Mouse (Mus musculus) gastrocnemius, postnatal 4 days (tissue): ENCODE data around the gene Thap4. TPM values are rescaled to one million over a fixed set of nuclear protein-coding genes. Genes with fewer than 3 reads are reported as not detected.
A peak's percentile ranks its signal among the peaks of the same experiment; 100 is the strongest.
"Not testable (repeated sequence)": the region's sequence is repeated elsewhere in the genome, so short reads cannot be mapped to it uniquely, and the experiment has no call there.

Experiments used
- DNase-seq, 2 experiments: peaks; one replicate each; pipeline ENCODE4 v3.0.0; 2021 to 2022; ENCODE audit warnings: low spot score in 2 of 2, mixed read lengths in 2 of 2
- total RNA-seq, 2 experiments: library from RNA; stranded (reverse); gene quantifications; 2 replicates each; pipeline ENCODE4 v1.2.3; 2021

The Thap4 gene
- total RNA-seq, 2 experiments from 2014 or later = 44.2 to 45.4 TPM

DNA sequence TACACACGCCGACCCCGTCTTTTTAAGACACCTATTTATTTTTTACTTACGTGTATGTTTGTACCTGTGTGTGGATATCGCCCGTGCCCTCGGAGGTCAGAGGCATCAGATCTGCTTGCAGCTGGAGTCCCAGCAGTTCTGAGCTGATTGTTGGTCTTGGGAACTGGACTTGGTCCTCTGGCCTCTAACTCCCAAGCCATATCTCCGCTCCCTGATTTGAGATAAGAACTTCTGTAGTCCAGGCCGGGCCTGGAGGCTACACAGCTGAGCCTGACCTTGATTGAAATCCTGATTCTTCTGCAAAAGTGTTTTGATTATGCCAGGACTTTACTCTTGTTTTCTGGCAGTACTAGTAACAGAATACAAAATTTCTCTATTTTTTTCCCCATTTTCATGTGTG, 61.9 kb downstream of the Thap4 start:
- no peak for DNase-seq

DNA sequence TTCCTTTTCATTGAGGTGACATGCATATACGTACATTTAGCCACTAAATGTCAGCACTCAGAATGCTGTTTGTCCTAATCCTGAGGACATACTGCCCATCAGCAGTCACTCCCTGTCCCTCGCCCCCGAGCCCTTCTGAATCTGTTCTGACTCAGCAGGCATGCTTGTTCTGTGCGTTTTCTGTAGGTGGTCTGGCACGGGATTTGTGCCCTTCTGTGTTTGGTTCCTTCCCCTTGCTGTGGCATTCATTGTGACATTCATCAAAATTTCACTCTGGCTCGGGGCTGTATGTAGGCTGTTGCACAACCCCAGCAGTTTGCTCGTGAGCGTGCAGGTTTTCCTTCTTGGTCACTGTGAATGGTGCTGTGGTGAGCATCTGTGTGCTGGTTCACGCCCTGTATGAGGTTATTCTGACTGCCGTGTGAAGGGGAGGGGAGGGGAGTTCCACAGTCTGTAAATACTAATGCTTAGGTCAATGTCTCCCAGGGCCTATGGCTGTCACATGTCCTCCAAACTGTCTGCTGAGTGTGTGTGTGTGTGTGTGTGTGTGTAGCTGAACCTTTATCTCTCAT, 62.8 kb downstream of the Thap4 start:
- DNase-seq = no peak

DNA sequence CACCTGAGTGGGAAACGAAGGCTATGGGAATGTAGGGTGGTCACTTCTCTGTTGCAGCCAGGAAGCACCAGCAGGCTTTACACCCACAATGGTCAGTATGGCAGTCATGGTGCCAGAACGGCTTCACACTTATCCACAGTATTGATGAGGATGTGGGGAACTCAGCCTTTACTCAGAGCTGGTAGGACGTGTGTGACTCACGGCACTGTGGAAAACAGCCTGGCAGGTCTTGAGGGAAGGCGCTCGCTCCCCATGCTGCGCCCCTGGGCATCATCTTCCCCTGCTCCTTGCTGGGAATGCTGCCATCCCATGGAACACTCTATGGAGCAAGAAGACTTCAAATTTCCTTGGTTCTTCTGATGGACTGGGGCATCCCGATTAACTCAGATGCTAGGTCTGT, 63.6 kb downstream of the Thap4 start:
- DNase-seq = no peak

DNA sequence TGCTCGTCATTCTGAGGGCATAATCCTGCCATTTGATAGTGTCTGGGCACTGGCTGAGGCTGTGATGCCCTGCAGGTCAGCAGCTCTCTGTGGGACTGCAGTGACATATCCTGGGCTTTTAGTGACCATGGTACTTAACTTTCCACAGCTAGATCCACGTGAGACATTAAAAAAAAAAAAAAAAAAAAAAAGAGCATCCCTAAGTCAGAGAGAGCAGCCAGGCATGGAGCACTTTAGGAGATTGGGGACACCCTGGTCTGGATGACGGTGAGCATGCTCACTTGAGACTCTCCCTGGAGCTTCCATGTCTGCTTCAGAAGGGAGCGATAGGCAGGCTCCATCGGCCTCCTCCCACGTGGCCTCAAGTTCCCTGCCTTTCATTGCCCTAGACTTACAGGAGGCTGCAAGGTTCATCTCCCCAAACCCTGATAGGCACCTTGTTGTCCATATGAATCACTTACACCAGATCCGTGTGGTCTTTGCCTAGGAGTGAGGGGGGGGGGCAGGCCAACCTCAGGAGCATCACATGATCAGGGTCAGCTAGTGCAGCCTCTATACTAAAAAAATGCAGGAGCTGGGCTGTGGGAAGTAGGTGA, 64.7 kb downstream of the Thap4 start:
- no peak for DNase-seq

DNA sequence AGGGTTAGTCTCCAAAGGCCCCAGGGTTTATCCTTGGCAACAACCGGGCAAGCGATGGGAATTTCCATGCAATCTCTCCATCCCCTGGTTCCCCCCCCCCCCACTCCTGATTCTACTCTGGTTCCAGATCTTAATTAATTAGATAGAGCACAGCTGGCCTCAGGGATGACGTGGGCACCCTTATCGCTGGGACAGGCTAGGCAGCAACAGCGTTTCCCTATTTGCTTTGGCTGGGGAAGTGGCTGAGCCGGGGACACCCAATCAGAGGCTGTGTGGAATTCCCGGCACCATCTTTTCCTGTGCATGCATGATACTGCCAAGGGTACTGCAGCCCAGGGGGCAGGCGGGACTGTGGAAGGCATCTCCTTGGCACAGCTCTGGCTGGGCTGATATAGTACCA, 66.5 kb downstream of the Thap4 start:
- DNase-seq = no peak

DNA sequence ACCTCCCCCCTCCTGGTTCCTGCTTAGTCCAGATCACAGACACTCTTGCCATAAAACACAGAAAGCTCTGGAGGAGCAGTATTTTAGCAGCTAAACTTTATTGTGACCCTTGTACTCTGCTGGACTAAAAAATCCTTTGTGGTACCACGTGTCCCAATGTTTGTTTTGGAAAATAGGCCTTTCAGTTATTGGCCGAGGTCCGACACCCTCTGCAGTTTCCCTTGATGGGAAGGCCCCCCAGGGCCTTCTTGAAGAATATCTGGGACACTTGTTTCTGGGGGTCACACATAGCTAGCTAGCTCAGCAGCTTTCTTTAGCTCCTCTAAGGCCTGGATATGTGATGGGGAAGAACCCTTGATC, 67.7 kb downstream of the Thap4 start:
- no peak for DNase-seq

DNA sequence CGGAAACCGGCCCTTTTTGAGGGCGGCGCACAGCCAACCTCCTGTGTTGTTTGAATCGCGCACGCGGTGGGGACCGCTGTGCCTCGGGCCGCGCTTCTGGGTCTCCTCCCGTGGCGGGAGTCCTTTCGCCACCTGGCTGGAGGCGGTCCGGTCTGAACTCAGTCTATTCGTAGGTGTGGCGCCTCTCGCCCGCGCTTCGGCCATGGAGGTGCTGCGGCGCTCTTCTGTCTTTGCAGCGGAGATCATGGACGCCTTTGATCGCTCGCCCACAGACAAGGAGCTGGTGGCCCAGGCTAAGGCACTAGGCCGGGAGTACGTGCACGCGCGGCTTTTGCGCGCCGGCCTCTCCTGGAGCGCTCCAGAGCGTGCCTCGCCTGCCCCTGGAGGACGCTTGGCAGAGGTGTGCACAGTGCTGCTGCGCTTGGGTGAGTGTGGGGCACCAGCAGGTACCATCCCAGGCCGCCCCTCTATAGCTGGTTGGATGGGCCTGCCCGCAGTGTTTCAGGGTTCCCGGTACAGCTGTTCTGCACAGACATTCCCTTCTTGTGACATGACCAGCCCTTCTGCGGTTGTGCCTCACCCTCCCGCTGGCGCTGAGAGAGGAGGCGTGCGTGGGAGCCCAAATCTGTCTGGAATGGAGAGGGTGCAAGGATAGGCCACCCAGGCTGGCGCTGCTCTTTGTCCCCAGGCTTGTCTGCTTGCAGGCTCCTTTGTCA, 68.3 kb downstream of the Thap4 start:
- DNase-seq = peak in 1 of 2 experiments; percentile 47

DNA sequence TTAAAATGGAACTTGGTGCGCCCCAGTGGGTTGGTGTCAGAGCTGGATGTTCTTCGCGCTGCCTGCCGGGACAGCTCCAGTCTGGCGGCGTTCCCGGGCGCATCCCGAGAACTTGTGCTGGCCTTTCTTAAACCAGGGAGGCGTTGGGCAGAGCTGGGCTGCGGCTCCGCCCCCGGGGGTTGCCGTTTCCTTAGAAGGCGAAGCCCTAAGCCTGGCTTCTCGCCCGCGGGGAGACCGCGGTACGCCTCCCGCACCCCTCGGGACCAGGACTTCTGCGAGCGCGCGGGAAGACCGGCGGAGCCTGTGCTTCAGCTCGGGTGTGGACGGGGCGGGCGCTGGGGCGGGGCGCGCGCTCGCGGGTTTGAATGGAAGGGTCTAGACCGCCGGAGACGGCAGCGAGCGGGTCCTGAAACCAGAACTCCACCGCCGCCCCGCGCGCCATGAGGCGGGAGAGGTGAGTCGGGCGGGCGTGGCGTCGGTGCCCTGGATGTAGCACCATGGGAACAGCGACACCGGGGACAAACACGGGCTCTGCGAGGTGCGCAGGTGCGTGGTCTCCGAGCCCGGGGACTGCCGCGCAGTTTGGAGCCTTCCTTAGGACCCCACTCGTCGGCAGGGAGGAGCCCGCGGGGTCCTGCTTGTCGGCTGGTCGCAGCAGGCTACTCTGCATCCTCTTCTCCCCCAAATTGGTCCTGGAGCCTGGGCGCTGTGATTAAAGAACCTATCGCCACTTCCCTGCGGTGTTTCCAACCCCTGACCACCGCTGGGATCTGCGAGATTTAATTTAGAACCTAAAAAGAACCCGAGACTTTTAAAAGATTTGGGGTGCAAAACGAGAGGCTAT, 69.0 kb downstream of the Thap4 start, which contains the start of gene Bok:
TSS of gene Bok (plus strand) at position 260 of the 844 bp plus-strand sequence.
- DNase-seq = peak; percentile 71 to 83

DNA sequence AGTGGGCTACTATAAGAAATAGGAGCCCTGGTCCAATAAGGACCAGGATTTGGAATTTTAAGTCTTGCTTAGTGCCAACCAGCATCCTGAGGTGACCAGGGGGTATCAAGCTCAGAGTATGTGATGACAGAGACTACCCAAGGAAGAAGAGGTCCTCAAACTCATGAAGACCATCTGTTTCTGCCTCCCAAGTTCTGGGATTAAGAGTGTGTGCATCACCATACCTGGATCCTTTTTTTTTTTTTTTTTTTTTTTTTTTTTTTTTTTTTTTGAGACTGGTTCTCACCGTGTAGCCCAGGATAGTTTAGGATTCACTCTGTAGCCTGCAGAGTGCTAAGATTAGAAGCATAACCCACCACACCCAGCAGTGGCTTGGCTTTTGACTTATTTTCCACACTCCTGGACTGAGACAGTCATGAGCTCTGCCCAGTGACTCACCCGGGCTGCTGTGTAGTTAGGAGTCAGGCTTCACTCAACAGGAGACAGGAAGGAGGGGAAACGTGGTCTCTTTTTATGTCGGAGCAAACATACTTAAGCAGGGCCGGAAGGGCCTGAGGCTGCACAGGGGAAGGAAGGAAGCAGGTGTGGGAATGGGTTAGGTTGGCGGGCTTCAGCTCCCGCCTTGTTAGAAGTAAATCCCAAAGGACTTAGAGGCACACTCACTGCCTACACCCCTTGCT, 74.6 kb downstream of the Thap4 start:
- no peak for DNase-seq

DNA sequence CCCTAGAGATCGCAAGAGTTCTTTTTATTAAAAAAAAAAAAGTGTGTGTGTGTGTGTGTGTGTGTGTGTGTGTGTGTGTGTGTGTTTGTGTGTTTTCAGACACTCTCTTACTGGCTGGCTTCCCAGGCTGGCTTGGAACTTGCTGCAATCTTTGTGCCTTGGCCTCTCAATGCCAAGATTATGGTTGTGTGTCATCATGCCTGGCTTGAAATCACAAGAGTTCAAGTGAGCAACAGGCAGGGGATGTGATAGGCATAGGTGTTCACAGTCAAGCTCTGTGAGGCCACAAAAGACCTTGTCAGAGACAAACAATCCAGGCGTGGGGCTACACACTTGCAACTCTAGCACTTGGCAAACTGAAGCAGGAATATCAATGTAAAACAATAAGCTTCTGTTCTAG, 76.3 kb downstream of the Thap4 start:
- peak in 1 of 2 experiments; percentile 36 for DNase-seq

DNA sequence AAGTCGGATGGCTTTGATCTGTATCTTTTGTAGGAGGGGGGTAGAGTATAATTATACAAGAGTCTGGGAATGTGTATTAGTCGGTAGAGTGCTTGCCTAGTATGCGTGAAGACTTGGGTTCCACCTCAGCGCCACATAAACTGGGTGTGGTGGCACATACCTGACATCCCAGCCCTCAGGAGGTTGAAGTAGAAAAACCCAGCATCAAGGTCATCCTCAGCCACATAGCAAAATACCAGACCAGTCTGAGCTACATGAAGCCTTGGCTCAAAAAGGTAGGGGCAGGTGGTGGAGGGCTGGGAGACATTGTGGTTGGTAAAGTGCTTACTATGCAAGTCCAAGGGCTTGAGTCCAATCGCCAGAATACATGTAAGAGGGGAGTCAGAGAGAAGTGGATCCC, 82.0 kb downstream of the Thap4 start:
- DNase-seq = no peak

DNA sequence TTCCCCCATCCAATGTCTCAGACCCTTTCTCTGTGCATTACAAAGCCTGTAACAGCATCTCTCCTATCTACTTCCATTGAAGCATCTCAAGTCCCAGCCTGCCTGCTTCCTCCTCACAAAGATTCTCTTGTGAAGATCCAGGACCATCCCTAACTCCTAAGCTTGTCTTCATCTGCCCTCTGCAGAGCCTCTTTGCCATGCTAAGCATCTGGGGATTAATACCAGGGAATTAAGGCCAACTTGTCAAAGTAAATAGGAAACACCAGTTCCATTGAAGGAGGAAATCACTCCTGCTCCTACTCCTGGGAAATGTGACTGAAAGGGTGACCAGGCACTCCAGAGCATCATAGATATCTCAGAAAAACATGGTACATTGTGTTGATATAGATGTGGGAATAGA, 84.7 kb downstream of the Thap4 start:
- no peak for DNase-seq

DNA sequence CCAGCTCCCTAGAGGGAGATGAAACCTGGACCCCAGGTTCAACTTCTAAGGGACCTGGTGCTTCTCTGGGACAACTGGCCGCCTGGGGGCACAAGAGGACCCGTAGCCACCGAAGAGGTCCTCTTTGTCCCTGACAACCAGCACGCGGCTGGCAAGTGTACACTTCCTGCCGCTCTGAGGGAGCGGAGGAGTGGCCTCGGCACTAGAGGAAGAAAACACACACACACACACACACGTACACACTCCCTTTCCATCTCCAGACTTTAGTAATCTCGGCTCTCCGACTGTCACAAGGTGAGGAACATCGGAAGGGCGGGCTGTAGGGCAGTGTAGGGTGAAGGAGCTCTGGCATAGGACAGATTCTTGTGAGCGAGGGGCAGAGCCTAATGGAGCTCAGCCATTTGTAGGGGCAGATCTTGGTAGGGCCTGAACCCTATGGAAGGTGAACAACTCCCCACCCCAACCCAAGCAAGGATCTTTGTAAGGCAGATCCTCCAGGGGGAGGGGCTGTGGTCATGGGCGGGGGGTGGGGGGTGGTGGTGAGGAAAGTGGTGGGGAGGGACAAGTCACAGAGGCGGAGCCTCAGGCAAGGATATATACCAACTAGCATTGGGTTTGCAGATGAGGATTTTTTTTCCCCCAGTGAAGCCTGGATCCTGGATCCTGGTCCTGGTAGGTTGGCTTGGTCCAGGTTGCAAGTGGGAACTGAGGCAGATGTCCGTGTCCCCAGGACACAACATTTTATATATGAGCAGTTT, 85.7 kb downstream of the Thap4 start:
- peak; percentile 33 to 80 for DNase-seq

DNA sequence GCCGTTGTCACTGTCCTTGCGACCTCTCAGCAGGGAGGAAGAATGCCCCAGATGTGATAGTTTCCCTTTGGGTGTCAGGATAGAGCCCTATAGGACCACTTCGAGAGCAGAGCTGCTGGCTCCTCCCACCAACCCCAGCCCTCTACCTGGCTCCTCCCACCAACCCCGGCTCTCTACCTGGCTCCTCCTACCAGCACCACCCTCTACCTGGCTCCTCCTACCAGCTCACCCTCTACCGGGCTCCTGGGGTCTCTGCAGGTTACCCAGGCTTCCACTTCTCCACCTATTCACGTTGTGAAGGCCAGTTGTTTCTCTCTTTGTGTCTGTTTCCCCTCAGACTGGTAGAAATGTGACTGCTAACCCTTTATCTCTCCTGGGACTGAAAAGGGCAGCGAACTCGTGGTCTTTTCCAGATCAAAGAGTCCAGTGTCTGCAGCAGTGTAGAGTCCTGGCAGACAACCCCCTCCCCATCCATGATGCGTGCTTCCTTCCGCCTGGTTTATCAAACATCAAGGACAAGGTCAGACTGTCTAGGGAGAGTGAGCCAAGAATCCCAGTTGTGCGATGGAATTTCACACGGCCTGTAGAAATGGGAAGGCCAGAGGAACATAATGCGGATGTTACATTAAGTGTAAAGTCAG, 86.8 kb downstream of the Thap4 start:
- DNase-seq = no peak

DNA sequence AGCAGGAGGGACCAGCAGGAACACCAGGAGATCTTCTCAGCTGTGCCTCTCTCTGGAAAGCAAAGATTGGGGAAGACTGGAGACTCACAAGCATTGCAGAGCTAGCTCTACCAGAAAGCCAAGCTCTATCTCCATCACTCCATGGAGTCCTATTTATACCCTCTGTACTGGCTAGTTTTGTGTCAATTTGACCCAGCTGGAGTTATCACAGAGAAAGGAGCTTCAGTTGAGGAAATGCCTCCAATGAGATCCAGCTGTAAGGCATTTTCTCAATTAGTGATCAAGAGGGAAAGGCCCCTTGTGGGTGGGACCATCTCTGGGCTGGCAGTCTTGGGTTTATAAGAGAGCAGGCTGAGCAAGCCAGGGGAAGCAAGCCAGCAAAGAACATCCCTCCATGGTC, 96.1 kb downstream of the Thap4 start, which contains the start of gene Stk25:
TSS of gene Stk25 (minus strand) at position 101 of the 400 bp plus-strand sequence.
- not testable (repeated sequence) for DNase-seq

DNA sequence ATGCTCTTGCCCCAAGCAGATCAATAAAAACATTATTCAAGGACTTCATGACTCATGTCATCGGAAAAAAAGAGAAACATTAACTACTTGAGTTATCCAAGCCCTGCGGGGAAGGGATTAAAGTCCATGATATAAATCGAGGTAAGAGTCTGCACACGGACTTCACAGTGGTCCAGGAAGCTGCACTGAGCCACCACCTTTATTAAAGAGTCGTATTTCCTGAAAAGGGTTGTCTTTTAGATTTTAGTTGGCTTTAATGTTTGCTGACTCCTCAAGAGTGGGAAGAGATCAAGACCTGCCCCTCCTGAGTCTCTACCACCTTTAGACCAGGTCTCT, 97.7 kb downstream of the Thap4 start:
- DNase-seq = no peak

DNA sequence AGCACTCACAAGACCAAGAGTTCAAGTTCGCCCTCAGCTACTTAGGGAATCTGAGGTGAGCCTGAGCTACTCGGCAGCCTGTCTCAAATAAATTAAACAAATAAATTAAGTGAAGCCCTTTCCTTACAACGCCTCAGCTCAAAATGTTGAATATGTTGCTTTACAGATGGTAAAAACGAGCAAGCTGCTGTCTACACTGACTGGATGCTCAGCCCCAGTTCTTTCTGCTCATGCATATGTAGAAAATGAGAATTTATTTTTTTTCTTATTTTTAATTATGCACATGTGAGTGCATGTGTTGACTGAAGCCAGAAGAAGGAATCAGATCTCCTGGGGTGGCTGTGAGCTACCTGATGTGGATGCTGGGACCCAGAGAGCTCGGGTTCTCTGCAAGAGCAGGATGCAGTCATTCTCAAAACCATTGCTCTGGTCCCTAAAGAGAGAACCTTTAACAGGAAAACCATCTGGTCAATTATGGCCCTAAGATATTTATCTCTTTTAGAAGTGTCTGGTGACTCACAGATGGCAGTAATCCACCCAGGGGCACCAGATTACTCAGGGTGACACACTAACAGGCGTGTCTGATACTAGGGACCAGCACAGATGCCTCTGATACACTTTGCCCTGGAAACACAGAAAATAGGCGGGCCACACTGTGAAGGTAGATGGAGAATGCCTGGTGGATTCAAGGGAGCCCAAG, 98.2 kb downstream of the Thap4 start:
- DNase-seq = no peak

DNA sequence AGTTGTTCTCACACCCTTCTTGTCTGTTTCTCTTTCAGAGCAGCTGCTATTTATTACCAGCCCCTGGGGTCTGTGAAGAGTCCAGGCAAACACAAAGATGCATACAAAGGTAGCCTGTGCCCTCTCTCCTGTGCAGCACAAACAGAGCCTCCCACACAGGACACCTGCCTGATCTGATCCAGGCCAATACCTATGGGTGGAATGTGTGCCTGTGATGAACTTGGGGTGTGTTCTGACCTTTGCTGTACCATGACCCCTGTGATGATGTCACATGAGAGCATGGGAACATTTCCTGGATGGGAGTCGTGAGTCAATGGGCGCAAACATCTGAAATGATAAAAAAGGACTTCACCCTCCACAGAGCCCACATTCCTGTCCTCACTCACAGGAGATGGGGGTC, 99.9 kb downstream of the Thap4 start:
- no peak for DNase-seq

DNA sequence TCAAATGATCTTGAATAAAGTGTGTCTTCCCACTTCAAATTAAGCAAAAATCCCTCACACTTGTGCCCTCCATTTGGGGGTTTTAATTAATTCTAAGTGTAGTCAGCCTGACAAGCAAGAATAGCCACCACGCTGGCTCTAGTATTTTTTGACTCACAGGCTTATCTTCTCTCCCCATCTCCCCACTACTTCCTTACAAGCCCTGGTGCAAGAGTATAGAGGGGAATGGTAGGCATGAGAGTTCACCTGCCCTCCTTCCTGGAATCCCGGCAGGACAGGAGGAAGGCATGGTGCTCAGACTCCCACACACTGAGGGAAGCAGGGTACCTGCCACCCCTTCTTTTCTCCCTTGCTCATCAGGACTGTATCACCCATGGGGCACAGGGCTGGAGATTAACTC, 100.4 kb downstream of the Thap4 start:
- no peak for DNase-seq
